Mouse (Mus musculus): Measurements from ENCODE around the gene Tdrd9. TPM values are rescaled to one million over a fixed set of nuclear protein-coding genes. Genes with fewer than 3 reads are reported as not detected.

Tdrd9 gene
- polyA plus RNA-seq, 1 experiment from 2014 or later: 0.28 TPM

- Histone ChIP-seq H3K4me1 (peaks cover 9% of the 10 kb centered on the region; the same call in 1 of the 2 replicates), H3K4me3 (no peak overlapping the region), H3K9me3 (no peaks in the 10 kb centered on the region), H3K27me3 (replicated peaks) (no peaks in the 10 kb centered on the region), H3K27ac (no peak overlapping the region), H3K36me3 (replicated peaks) (no peaks in the 10 kb centered on the region), H3K4me2 (no peak overlapping the region), H3K9ac (no peak overlapping the region)
- WGBS: 92% methylated on average over 10 of the region's 10 CpGs
- ATAC-seq (replicated peaks): no peak
Observed at GRCm38 (mm10) chr12:111972504-111972903, 1.1 kb downstream of the Tdrd9 start.

DNA sequence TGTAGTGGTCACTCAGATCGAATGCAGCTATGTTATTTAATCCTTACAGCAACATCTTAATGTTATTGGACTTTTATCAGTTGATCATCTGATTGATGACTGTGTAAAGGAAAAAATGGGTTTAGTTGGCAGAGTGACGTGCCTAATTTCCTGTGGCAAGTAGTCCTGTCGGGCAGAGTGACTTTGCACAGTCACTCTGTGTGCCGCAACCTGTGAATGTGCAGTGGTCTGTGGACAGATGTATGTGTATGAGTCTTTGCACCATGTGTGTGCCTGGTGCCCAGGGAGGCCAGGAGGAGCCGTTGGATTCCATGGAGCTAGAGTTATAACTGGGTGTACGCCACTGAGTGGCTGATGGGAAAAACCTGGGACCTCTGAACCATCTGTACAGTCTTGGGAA, 3.2 kb downstream of the Tdrd9 start:
- Histone ChIP-seq H3K9ac (no peak overlapping the region), H3K27ac (no peak overlapping the region), H3K27me3 (replicated peaks) (no peaks in the 10 kb centered on the region), H3K4me3 (no peak overlapping the region), H3K4me1 (peaks cover 9% of the 10 kb centered on the region; the same call in 1 of the 2 replicates), H3K9me3 (no peaks in the 10 kb centered on the region), H3K4me2 (no peak overlapping the region), H3K36me3 (replicated peaks) (no peaks in the 10 kb centered on the region)
- 92% methylated on average over 6 of the region's 6 CpGs for WGBS
- no peak for ATAC-seq (replicated peaks)

DNA sequence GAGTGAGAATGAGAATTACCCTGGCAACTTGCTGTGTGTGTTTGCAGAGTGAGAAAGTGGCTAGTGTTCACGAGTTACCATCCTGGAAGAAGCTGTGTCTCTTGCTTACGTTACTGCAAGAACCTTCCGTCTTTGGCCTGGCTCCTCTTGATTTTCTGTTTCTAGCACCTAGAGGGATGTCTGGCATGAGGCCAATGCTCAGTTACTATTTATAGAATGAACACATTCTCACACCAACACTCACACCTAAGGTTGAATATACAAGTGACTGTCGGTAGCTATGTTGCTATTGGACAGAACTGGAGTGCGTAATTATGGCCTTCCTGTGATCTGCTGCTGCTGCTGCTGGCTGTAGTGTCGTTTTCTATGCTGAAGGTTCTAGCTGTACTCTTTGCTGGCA, 5.8 kb downstream of the Tdrd9 start:
- Histone ChIP-seq H3K9me3 (no peaks in the 10 kb centered on the region), H3K27ac (no peak overlapping the region), H3K9ac (no peak overlapping the region), H3K4me2 (no peak overlapping the region), H3K4me3 (no peak overlapping the region), H3K27me3 (replicated peaks) (no peaks in the 10 kb centered on the region), H3K36me3 (replicated peaks) (no peaks in the 10 kb centered on the region), H3K4me1 (peaks cover 9% of the 10 kb centered on the region; the same call in 1 of the 2 replicates)
- WGBS: 54% methylated on average over 6 of the region's 6 CpGs
- no peak for ATAC-seq (replicated peaks)

- no peak overlapping the region for H3K9ac ChIP-seq
- H3K4me1 ChIP-seq: peaks cover 9% of the 10 kb centered on the region; the same call in 1 of the 2 replicates
- H3K27me3 ChIP-seq (replicated peaks): no peaks in the 10 kb centered on the region
- no peak overlapping the region for H3K27ac ChIP-seq
- H3K9me3 ChIP-seq: no peaks in the 10 kb centered on the region
- no peak overlapping the region for H3K4me2 ChIP-seq
- WGBS: 80% methylated on average over 6 of the region's 6 CpGs
- H3K36me3 ChIP-seq (replicated peaks): no peaks in the 10 kb centered on the region
- ATAC-seq (replicated peaks): no peak
- H3K4me3 ChIP-seq: no peak overlapping the region
Observed at GRCm38 (mm10) chr12:111978274-111978673, 6.9 kb downstream of the Tdrd9 start.

DNA sequence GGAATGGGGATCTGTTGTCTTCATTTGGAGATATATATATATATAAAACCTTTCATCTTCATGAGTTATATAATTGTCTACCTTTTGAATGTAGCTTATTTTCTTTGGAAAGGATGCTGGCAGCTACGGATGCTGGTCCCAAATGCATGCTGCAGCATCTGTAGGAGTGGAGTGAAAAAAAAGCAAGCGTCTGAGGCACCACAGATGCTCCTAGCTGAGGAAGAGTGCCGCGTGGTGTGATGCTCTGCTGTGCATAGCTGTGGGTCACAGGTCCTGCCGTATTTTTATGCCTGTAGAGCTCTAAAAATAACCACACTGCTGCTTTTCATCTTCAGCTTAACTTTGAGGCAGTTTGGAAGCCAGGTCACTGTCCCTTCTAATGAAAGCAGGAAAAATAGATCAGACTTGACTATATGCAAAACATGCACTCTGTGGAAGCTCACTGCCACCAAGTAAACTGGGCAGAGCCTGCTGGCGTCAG, 9.6 kb downstream of the Tdrd9 start, which contains the start of gene Rd3l:
Gene Rd3l, minus strand, starts transcription at position 431 of the 481 bp plus-strand sequence.
- Histone ChIP-seq H3K9ac (no peak within 1 kb of the TSS), H3K4me3 (no peak within 1 kb of the TSS), H3K27me3 (replicated peaks) (no peaks in the 10 kb centered on the region), H3K4me2 (no peak within 1 kb of the TSS), H3K9me3 (no peaks in the 10 kb centered on the region), H3K4me1 (peaks cover 9% of the 10 kb centered on the region; the same call in 1 of the 2 replicates), H3K27ac (no peak within 1 kb of the TSS), H3K36me3 (replicated peaks) (no peaks in the 10 kb centered on the region)
- no peak for ATAC-seq (replicated peaks)
- WGBS: 75% methylated on average over 6 of the region's 6 CpGs

GRCm38 (mm10) chr12:111981831-111982230, 10.5 kb downstream of the Tdrd9 start:
- no peak overlapping the region for H3K4me2 ChIP-seq
- H3K9me3 ChIP-seq: no peaks in the 10 kb centered on the region
- H3K27ac ChIP-seq: no peak overlapping the region
- no peaks in the 10 kb centered on the region for H3K36me3 ChIP-seq (replicated peaks)
- 71% methylated on average over 8 of the region's 8 CpGs for WGBS
- no peak overlapping the region for H3K4me3 ChIP-seq
- ATAC-seq (replicated peaks): no peak
- no peaks in the 10 kb centered on the region for H3K27me3 ChIP-seq (replicated peaks)
- H3K9ac ChIP-seq: no peak overlapping the region
- peaks cover 4% of the 10 kb centered on the region; the same call in 1 of the 2 replicates for H3K4me1 ChIP-seq

DNA sequence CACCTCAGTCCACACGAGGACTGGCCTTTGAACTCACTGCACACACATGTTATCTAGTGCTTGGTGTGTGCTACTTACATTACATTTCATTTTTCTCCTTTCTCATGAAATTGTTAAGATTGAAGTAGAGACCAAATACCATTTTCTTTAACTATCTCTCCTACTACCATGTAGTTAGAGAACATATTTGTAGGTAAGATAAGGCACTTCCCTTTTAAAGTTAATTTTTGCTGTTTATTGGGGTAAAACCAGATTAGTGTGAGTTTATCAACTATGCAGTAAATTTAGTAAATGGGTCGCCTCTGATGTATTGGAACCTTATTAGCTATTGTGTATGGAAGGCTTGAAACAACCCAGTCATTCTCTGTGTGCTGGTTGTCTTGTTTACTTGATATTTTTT, 11.8 kb downstream of the Tdrd9 start:
- 70% methylated on average over 2 of the region's 2 CpGs for WGBS
- no peaks in the 10 kb centered on the region for H3K9me3 ChIP-seq

DNA sequence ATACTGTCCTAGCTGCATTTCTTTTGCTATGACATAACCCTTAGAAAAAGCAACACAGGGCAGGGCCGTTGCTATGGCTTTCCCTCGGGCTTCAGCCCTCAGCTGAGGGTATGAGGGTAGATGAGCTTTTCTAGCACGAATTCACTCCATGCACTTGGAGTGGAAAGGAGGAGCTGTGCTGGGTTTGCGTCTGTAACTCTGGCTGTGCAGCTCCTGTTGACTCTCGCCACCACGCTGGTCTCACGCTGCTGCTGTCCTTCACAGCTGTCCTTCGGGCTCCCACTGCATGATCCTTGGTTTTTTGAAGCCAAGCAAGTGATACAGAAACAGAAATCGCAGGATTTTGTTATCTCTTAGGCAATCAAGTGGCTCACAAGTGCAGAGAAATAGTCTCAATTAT, 15.4 kb downstream of the Tdrd9 start:
- 55% methylated on average over 9 of the region's 9 CpGs for WGBS
- no peaks in the 10 kb centered on the region for H3K9me3 ChIP-seq
- no peak overlapping the region for H3K27ac ChIP-seq
- no peak for ATAC-seq (replicated peaks)
- no peaks in the 10 kb centered on the region for H3K36me3 ChIP-seq (replicated peaks)
- H3K4me2 ChIP-seq: no peak overlapping the region
- H3K9ac ChIP-seq: no peak overlapping the region
- H3K27me3 ChIP-seq (replicated peaks): no peaks in the 10 kb centered on the region
- no peak overlapping the region for H3K4me3 ChIP-seq
- H3K4me1 ChIP-seq: no peaks in the 10 kb centered on the region

More for the DNA sequence above, 11.8 kb downstream of the Tdrd9 start:
- no peaks in the 10 kb centered on the region for H3K27me3 ChIP-seq (replicated peaks)
- no peak overlapping the region for H3K27ac ChIP-seq
- H3K4me3 ChIP-seq: no peak overlapping the region
- ATAC-seq (replicated peaks): no peak
- H3K9ac ChIP-seq: no peak overlapping the region
- no peaks in the 10 kb centered on the region for H3K36me3 ChIP-seq (replicated peaks)
- no peaks in the 10 kb centered on the region for H3K4me1 ChIP-seq
- no peak overlapping the region for H3K4me2 ChIP-seq

- ATAC-seq (replicated peaks): no peak
- WGBS: 88% methylated on average over 5 of the region's 5 CpGs
Observed at GRCm38 (mm10) chr12:111992626-111993025, 21.3 kb downstream of the Tdrd9 start.

GRCm38 (mm10) chr12:111995161-111995560, 23.8 kb downstream of the Tdrd9 start:
- Histone ChIP-seq H3K27me3 (replicated peaks) (no peaks in the 10 kb centered on the region), H3K4me3 (no peak overlapping the region), H3K4me1 (no peaks in the 10 kb centered on the region), H3K27ac (no peak overlapping the region), H3K36me3 (replicated peaks) (no peaks in the 10 kb centered on the region), H3K4me2 (no peak overlapping the region), H3K9ac (no peak overlapping the region), H3K9me3 (no peaks in the 10 kb centered on the region)
- WGBS: 88% methylated on average over 2 of the region's 2 CpGs
- ATAC-seq (replicated peaks): no peak

More at GRCm38 (mm10) chr12:111992626-111993025, 21.3 kb downstream of the Tdrd9 start:
- H3K9ac ChIP-seq: no peak overlapping the region
- H3K9me3 ChIP-seq: no peaks in the 10 kb centered on the region
- H3K4me3 ChIP-seq: no peak overlapping the region
- H3K27me3 ChIP-seq (replicated peaks): no peaks in the 10 kb centered on the region
- no peak overlapping the region for H3K4me2 ChIP-seq
- no peaks in the 10 kb centered on the region for H3K36me3 ChIP-seq (replicated peaks)
- H3K27ac ChIP-seq: no peak overlapping the region
- no peaks in the 10 kb centered on the region for H3K4me1 ChIP-seq

DNA sequence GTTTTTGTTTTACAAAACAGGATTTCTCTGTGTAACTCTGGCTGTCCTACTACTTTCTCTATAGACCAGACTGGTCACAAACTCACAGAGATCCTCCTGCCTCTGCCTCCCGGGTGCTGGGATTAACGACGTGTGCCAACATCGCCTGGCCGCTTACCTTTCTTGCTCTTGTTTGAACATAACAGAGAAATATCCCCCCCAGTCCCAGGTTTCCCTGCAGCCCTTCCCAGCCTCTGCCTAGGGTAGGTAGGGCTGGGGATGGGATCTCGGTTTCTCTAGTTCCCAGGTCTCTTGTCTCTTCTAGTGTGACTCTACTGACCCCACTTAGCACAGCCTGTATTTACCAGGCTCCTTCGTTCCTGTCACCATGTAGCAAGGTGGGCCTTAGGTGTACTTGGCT, 28.4 kb downstream of the Tdrd9 start:
- H3K27ac ChIP-seq: no peak overlapping the region
- no peak for ATAC-seq (replicated peaks)
- no peak overlapping the region for H3K9ac ChIP-seq
- H3K27me3 ChIP-seq (replicated peaks): no peaks in the 10 kb centered on the region
- WGBS: 91% methylated on average over 7 of the region's 7 CpGs
- no peaks in the 10 kb centered on the region for H3K9me3 ChIP-seq
- no peak overlapping the region for H3K4me2 ChIP-seq
- no peak overlapping the region for H3K4me3 ChIP-seq
- H3K4me1 ChIP-seq: no peaks in the 10 kb centered on the region
- no peaks in the 10 kb centered on the region for H3K36me3 ChIP-seq (replicated peaks)

DNA sequence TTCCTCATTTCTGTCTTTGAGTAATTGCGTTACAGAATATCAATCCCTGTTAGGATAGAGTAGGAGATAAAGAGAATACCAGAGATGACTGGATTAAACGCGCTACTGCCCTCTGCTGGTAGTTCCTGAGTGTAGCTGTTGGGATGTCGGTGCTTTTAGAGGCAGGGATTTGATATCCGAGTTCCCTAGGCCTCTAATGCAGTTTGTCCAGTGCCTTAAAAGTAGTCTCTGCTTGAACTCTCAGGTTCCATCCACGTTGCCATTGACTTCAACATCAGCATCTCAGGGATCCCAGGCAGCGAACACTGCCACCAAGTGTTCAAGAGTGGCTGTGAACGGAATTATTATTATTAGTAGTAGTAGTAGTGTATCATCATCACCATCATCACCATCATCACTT, 29.9 kb downstream of the Tdrd9 start:
- Histone ChIP-seq H3K9ac (no peak overlapping the region), H3K36me3 (replicated peaks) (no peaks in the 10 kb centered on the region), H3K4me3 (no peak overlapping the region), H3K4me2 (no peak overlapping the region), H3K27ac (no peak overlapping the region), H3K27me3 (replicated peaks) (no peaks in the 10 kb centered on the region), H3K4me1 (no peaks in the 10 kb centered on the region), H3K9me3 (no peaks in the 10 kb centered on the region)
- ATAC-seq (replicated peaks): peak; percentile 62
- 20% methylated on average over 8 of the region's 8 CpGs for WGBS

DNA sequence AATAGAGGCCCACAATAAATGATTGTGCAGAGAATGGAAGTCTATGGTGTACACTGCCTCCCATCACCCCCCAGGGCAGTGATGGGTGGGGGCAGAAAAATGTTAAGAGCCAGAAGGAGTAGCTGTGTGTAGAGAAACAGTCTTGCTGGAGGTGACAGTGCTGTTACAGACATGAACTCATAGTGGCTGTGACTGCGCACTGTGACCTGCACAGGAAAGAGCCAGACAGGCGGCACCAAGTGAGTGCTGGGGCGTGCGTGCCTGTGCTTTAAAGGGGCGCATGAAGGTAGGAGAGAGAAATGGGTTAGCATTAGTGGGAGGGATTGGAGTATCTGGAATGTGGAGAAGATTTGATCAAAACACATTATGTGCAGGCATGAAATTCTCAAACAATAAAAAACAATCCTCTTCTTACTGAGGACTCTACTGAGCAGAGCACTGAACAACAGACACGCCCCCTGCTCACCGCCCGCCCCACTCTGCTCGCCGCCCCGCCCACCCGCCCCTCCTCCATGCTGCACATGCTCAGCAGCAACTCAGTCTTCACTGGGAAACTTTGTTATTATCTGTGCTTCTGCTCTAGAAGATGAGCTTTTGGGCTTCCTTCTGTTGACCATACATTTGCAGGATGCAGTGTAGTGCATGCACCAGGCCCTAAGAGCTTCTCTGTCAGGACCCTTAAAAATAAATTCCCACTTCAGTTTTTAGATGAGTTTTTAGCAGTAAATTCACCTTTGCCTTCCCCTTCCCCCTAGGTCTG, 41.3 kb downstream of the Tdrd9 start:
- H3K4me1 ChIP-seq: peaks cover 9% of the 10 kb centered on the region; the same call in 1 of the 2 replicates
- no peaks in the 10 kb centered on the region for H3K9me3 ChIP-seq
- H3K27me3 ChIP-seq (replicated peaks): no peaks in the 10 kb centered on the region
- H3K4me2 ChIP-seq: peak overlapping the region; percentile 48
- H3K4me3 ChIP-seq: peak overlapping the region; percentile 12
- peak overlapping the region; percentile 50 for H3K27ac ChIP-seq
- 15% methylated on average over 12 of the region's 12 CpGs for WGBS
- no peaks in the 10 kb centered on the region for H3K36me3 ChIP-seq (replicated peaks)
- peak overlapping the region; percentile 24; the same call in 1 of the 2 replicates for H3K9ac ChIP-seq
- ATAC-seq (replicated peaks): peak; percentile 83

Measured in midbrain, embryonic 15.5 days (tissue).